Mouse (Mus musculus): ENCODE measurements around the gene Fam89b. TPM values are rescaled to one million over a fixed set of nuclear protein-coding genes. Genes with fewer than 3 reads are reported as not detected.
A peak's percentile ranks its signal among the peaks of the same experiment; 100 is the strongest.

Fam89b gene
- total and polyA plus RNA-seq, 3 experiments: 29.6 to 60.2 TPM; not detected in 1

DNA sequence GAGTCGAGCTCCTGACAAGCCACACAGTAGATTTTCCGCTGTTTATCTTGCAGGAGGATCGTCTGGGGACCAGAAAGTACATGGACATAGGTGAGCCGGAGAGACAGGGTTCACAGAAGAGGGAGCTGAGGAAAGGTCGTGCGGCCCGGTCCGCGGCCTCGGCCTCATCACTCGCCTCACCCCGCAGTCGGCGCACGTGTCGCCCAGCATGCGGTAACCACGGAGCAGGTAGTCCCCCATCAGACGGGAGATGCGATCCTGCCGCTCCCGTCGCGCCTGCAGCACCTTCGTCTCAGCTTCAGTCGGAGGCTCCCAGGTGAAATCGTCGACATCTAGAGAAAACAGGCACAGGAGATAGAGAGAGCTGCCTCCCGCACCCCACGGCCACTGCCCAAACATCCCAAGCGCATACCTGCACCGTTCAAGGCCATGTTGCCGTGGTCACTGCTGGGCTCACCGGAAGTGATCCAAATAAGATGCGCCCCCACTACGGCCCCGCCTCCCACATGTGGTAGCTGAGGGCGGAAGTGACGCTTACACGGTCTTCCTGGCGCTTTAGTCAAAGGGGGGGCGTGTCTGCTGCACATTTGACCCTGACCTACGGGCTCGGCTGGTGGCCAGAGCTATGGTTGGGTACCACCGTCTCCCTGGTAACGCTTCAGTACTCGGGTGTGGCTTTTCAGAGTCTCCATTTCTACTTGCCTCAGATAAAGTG lies 2.0 kb upstream of the Fam89b start (continued):
- TF ChIP-seq MYC (IDR thresholded peaks at IDR 0.05; ENCODE audit: low read depth, low read length) (peak; percentile 96), MXI1 (IDR thresholded peaks at IDR 0.05; ENCODE audit: low read depth, low read length) (peak; percentile 98), RAD21 (IDR thresholded peaks at IDR 0.05; ENCODE audit: low read depth, low read length) (no peak), CHD1 (IDR thresholded peaks at IDR 0.05; ENCODE audit: low read depth, low read length) (no peak), ZC3H11A (IDR thresholded peaks at IDR 0.05; ENCODE audit: low read depth, low read length) (no peak), ETS1 (IDR thresholded peaks at IDR 0.05; ENCODE audit: low read depth, low read length) (peak; percentile 71), TAL1 (IDR thresholded peaks at IDR 0.05; ENCODE audit: low read length) (no peak), E2F4 (IDR thresholded peaks at IDR 0.05; ENCODE audit: borderline replicate concordance, low read depth, low read length) (no peak), MAZ (IDR thresholded peaks at IDR 0.05; ENCODE audit: low read depth, low read length) (peak; percentile 85; the same call in 1 of the 2 replicates), KAT2A (conservative IDR thresholded peaks at IDR 0.05; ENCODE audit: low read depth, low read length) (peak; percentile 64; the same call in 1 of the 2 replicates), POLR2AphosphoS5 (IDR thresholded peaks at IDR 0.05; ENCODE audit: borderline replicate concordance, low read depth, low read length) (0 out of 2 replicates have a peak, but pooled peaks have one; percentile 19), TCF12 (IDR thresholded peaks at IDR 0.05; ENCODE audit: low read depth, low read length) (peak; percentile 58; the same call in 1 of the 2 replicates), SIN3A (IDR thresholded peaks at IDR 0.05; ENCODE audit: low read length) (peak; percentile 98), NELFE (IDR thresholded peaks at IDR 0.05; ENCODE audit: low read depth, low read length) (peak; percentile 91), RCOR1 (IDR thresholded peaks at IDR 0.05; ENCODE audit: low read depth, low read length) (no peak), JUND (IDR thresholded peaks at IDR 0.05; ENCODE audit: low read depth, low read length) (no peak), USF1 (IDR thresholded peaks at IDR 0.05; ENCODE audit: low read depth, low read length) (peak; percentile 86), TBP (IDR thresholded peaks at IDR 0.05; ENCODE audit: low read depth, low read length) (peak; percentile 87), USF2 (IDR thresholded peaks at IDR 0.05; ENCODE audit: borderline replicate concordance in 1 of 2, insufficient read depth in 1 of 2, low read depth in 1 of 2, low read length in 2 of 2) (no peak), POLR2AphosphoS2 (IDR thresholded peaks at IDR 0.05; ENCODE audit: low read length) (peak; percentile 83), POLR2A (IDR thresholded peaks at IDR 0.05; ENCODE audit: control insufficient read depth in 1 of 2, insufficient read depth in 1 of 2, low read depth in 1 of 2, low read length in 2 of 2, poor library complexity in 1 of 2) (peak; percentile 77 to 92), SMC3 (IDR thresholded peaks at IDR 0.05; ENCODE audit: low read depth, low read length) (no peak), CTCF (IDR thresholded peaks at IDR 0.05 in 2 of 3, conservative IDR thresholded peaks at IDR 0.05 in 1 of 3; ENCODE audit: control insufficient read depth in 1 of 3, insufficient read depth in 1 of 3, low read depth in 2 of 3, low read length in 3 of 3, poor library complexity in 1 of 3, severe bottlenecking in 1 of 3) (no peak), ELF1 (IDR thresholded peaks at IDR 0.05; ENCODE audit: low read depth, low read length) (peak; percentile 86)
